Mouse (Mus musculus): ENCODE results near the gene Slitrk3. TPM values are rescaled to one million over a fixed set of nuclear protein-coding genes. Genes with fewer than 3 reads are reported as not detected.
A peak's percentile ranks its signal among the peaks of the same experiment; 100 is the strongest.
"Not testable (repeated sequence)": the region's sequence is repeated elsewhere in the genome, so short reads cannot be mapped to it uniquely, and the experiment has no call there.

Gene Slitrk3
- polyA plus RNA-seq (2015; fragmentation: Nextera tagmentation; extraction: Ambion mirVana), result not detected in 2 replicates

- 3% methylated on average over 44 of the region's 44 CpGs for WGBS (ENCODE audit: insufficient replicate concordance)
- H3K4me3 ChIP-seq (ENCODE audit: low read depth, low read length), result peak within 1 kb of the TSS; percentile 31
- H3K36me3 ChIP-seq (replicated peaks; ENCODE audit: insufficient read depth, low read length), result no peaks in the 10 kb centered on the region
- peaks cover 24% of the 10 kb centered on the region for H3K27me3 ChIP-seq (ENCODE audit: insufficient read depth, low read length)
- no peak for DNase-seq
- H3K9ac ChIP-seq (replicated peaks), result no peak within 1 kb of the TSS
- TF ChIP-seq CTCF (IDR thresholded peaks at IDR 0.05; ENCODE audit: low read depth) (no peak), EP300 (IDR thresholded peaks at IDR 0.05; ENCODE audit: low read depth) (no peak)
- H3K27ac ChIP-seq (ENCODE audit: low read depth), result no peak within 1 kb of the TSS
- ATAC-seq, result no peak
- H3K9me3 ChIP-seq (ENCODE audit: low read length), result no peaks in the 10 kb centered on the region
- H3K4me1 ChIP-seq (ENCODE audit: insufficient read depth), result no peaks in the 10 kb centered on the region
- H3K4me2 ChIP-seq (ENCODE audit: low read depth, low read length), result peak within 1 kb of the TSS; percentile 61
These were observed at the start of gene Slitrk3 for GRCm38 (mm10) chr3:73057197-73057811. Gene Slitrk3, minus strand, starts transcription at chr3:73057803.

DNA sequence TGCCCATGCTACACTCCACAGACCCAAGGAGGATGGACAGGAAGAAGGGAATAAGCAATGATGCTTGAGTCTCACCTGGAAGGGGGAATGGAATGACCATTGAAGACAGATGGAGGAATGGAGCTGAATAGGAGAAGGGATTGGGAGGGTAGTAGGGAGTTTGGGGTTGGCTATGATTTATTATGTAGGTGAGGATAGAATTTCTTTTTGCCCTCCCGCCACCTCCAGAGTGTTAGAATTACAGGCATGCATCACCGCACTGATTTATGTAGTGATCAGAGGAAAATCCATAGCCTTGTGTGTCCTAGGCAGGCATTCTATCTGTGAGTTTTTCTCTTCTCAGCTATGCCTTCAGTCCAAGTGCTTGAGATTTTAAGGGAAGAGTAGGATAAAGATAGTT, 36.8 kb upstream of the Slitrk3 start:
- H3K27ac ChIP-seq (ENCODE audit: low read depth); H3K4me2 ChIP-seq (ENCODE audit: low read depth, low read length); H3K4me3 ChIP-seq (ENCODE audit: low read depth, low read length); ATAC-seq; H3K27me3 ChIP-seq (ENCODE audit: insufficient read depth, low read length); DNase-seq; H3K36me3 ChIP-seq (replicated peaks; ENCODE audit: insufficient read depth, low read length); H3K4me1 ChIP-seq (ENCODE audit: insufficient read depth); H3K9ac ChIP-seq (replicated peaks); H3K9me3 ChIP-seq (ENCODE audit: low read length): not testable (repeated sequence)
- 94% methylated on average over 2 of the region's 2 CpGs for WGBS (ENCODE audit: insufficient replicate concordance)

DNA sequence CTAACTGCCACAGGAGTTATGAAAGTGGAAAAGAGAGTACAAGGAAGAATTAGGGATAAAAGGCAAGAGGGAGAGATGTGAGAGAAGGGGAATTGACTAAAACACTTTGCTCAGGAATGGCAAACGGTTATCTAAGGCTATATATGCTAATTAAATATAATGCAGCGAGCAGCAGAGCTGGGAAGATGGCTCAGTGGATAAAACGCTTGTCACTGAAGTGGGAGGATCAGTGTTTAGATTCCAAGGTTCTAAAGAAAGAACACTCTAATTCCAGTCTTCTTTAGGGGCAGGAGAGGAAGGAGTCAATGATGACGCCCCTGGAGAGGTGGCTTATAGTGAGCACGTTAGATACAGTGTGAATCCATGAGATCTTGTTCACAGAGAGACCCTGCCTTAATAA, 27.0 kb upstream of the Slitrk3 start:
- Histone ChIP-seq H3K9me3 (ENCODE audit: low read length) (no peaks in the 10 kb centered on the region), H3K4me3 (ENCODE audit: low read depth, low read length) (no peak overlapping the region), H3K4me2 (ENCODE audit: low read depth, low read length) (no peak overlapping the region), H3K27ac (ENCODE audit: low read depth) (no peak overlapping the region), H3K36me3 (replicated peaks; ENCODE audit: insufficient read depth, low read length) (no peaks in the 10 kb centered on the region), H3K4me1 (ENCODE audit: insufficient read depth) (no peaks in the 10 kb centered on the region), H3K27me3 (ENCODE audit: insufficient read depth, low read length) (no peaks in the 10 kb centered on the region), H3K9ac (replicated peaks) (no peak overlapping the region)
- no peak for DNase-seq
- ATAC-seq, result no peak
- TF ChIP-seq EP300 (IDR thresholded peaks at IDR 0.05; ENCODE audit: low read depth), result no peak
- no peak for TF ChIP-seq CTCF (IDR thresholded peaks at IDR 0.05; ENCODE audit: low read depth)
- WGBS (ENCODE audit: insufficient replicate concordance), result 67% methylated on average over 5 of the region's 5 CpGs

- Histone ChIP-seq H3K9me3 (ENCODE audit: low read length) (no peaks in the 10 kb centered on the region), H3K4me1 (ENCODE audit: insufficient read depth) (no peaks in the 10 kb centered on the region), H3K4me2 (ENCODE audit: low read depth, low read length) (peak overlapping the region; percentile 56), H3K4me3 (ENCODE audit: low read depth, low read length) (no peak overlapping the region), H3K27me3 (ENCODE audit: insufficient read depth, low read length) (no peaks in the 10 kb centered on the region), H3K9ac (replicated peaks) (no peak overlapping the region), H3K36me3 (replicated peaks; ENCODE audit: insufficient read depth, low read length) (no peaks in the 10 kb centered on the region), H3K27ac (ENCODE audit: low read depth) (no peak overlapping the region)
- TF ChIP-seq EP300 (IDR thresholded peaks at IDR 0.05; ENCODE audit: low read depth) (no peak), CTCF (IDR thresholded peaks at IDR 0.05; ENCODE audit: low read depth) (peak; percentile 69)
- WGBS (ENCODE audit: insufficient replicate concordance), result 14% methylated on average over 20 of the region's 20 CpGs
- DNase-seq, result peak; percentile 47
- ATAC-seq, result no peak
These were observed 8.5 kb upstream of the Slitrk3 start for GRCm38 (mm10) chr3:73065823-73066755.

GRCm38 (mm10) chr3:73058190-73058589, 587 bp upstream of the Slitrk3 start:
- Histone ChIP-seq H3K36me3 (replicated peaks; ENCODE audit: insufficient read depth, low read length) (no peaks in the 10 kb centered on the region), H3K4me3 (ENCODE audit: low read depth, low read length) (no peak overlapping the region), H3K4me2 (ENCODE audit: low read depth, low read length) (no peak overlapping the region), H3K27me3 (ENCODE audit: insufficient read depth, low read length) (peaks cover 24% of the 10 kb centered on the region), H3K9me3 (ENCODE audit: low read length) (no peaks in the 10 kb centered on the region), H3K27ac (ENCODE audit: low read depth) (no peak overlapping the region), H3K4me1 (ENCODE audit: insufficient read depth) (no peaks in the 10 kb centered on the region), H3K9ac (replicated peaks) (no peak overlapping the region)
- TF ChIP-seq EP300 (IDR thresholded peaks at IDR 0.05; ENCODE audit: low read depth) (no peak), CTCF (IDR thresholded peaks at IDR 0.05; ENCODE audit: low read depth) (no peak)
- DNase-seq (no peak), ATAC-seq (no peak)
- WGBS (ENCODE audit: insufficient replicate concordance), result 8% methylated on average over 4 of the region's 4 CpGs

GRCm38 (mm10) chr3:73056492-73057196, 959 bp downstream of the Slitrk3 start:
- Histone ChIP-seq H3K9ac (replicated peaks) (no peak overlapping the region), H3K27ac (ENCODE audit: low read depth) (no peak overlapping the region), H3K4me1 (ENCODE audit: insufficient read depth) (no peaks in the 10 kb centered on the region), H3K36me3 (replicated peaks; ENCODE audit: insufficient read depth, low read length) (no peaks in the 10 kb centered on the region), H3K4me3 (ENCODE audit: low read depth, low read length) (no peak overlapping the region), H3K9me3 (ENCODE audit: low read length) (no peaks in the 10 kb centered on the region), H3K27me3 (ENCODE audit: insufficient read depth, low read length) (peaks cover 24% of the 10 kb centered on the region), H3K4me2 (ENCODE audit: low read depth, low read length) (0 out of 2 replicates have a peak overlapping the region, but pooled peaks have one; percentile 9)
- ATAC-seq (no peak), DNase-seq (no peak)
- TF ChIP-seq CTCF (IDR thresholded peaks at IDR 0.05; ENCODE audit: low read depth), result no peak
- no peak for TF ChIP-seq EP300 (IDR thresholded peaks at IDR 0.05; ENCODE audit: low read depth)
- WGBS (ENCODE audit: insufficient replicate concordance), result 1% methylated on average over 32 of the region's 32 CpGs
